Mouse (Mus musculus): Measurements from ENCODE around the gene Epb41l3. TPM values are rescaled to one million over a fixed set of nuclear protein-coding genes. Genes with fewer than 3 reads are reported as not detected.

Epb41l3 gene
- polyA plus RNA-seq (2012; rRNA removed), result 167 and 173 TPM in 2 replicates

- DNase-seq (ENCODE audit: extremely low spot score in 1 of 2, low spot score in 1 of 2), result peak; percentile 69 to 91
Observed at GRCm38 (mm10) chr17:69075501-69076237, at the start of gene Epb41l3. Gene Epb41l3, plus strand, starts transcription at chr17:69075683.

- no peak for DNase-seq (ENCODE audit: extremely low spot score in 1 of 2, low spot score in 1 of 2)
Observed at GRCm38 (mm10) chr17:69038760-69039675, 36.5 kb upstream of the Epb41l3 start.

- DNase-seq (ENCODE audit: extremely low spot score in 1 of 2, low spot score in 1 of 2), result no peak
Observed at GRCm38 (mm10) chr17:69041516-69041915, 34.0 kb upstream of the Epb41l3 start.

- DNase-seq (ENCODE audit: extremely low spot score in 1 of 2, low spot score in 1 of 2), result no peak
Observed at GRCm38 (mm10) chr17:69048826-69049225, 26.7 kb upstream of the Epb41l3 start.

- DNase-seq (ENCODE audit: extremely low spot score in 1 of 2, low spot score in 1 of 2), result peak in 1 of 2 experiments; percentile 54
Observed at GRCm38 (mm10) chr17:69054029-69054428, 21.5 kb upstream of the Epb41l3 start.

- DNase-seq (ENCODE audit: extremely low spot score in 1 of 2, low spot score in 1 of 2), result peak in 1 of 2 experiments; percentile 38
Observed at GRCm38 (mm10) chr17:69059760-69060159, 15.7 kb upstream of the Epb41l3 start.

GRCm38 (mm10) chr17:69060388-69060787, 15.1 kb upstream of the Epb41l3 start:
- DNase-seq (ENCODE audit: extremely low spot score in 1 of 2, low spot score in 1 of 2), result no peak

GRCm38 (mm10) chr17:69061883-69062745, 13.4 kb upstream of the Epb41l3 start:
- DNase-seq (ENCODE audit: extremely low spot score in 1 of 2, low spot score in 1 of 2), result no peak

- no peak for DNase-seq (ENCODE audit: extremely low spot score in 1 of 2, low spot score in 1 of 2)
Observed at GRCm38 (mm10) chr17:69067937-69068739, 7.3 kb upstream of the Epb41l3 start.

GRCm38 (mm10) chr17:69074095-69074494, 1.4 kb upstream of the Epb41l3 start:
- DNase-seq (ENCODE audit: extremely low spot score in 1 of 2, low spot score in 1 of 2), result no peak

GRCm38 (mm10) chr17:69076238-69076625, 749 bp downstream of the Epb41l3 start:
- peak; percentile 71 to 84 for DNase-seq (ENCODE audit: extremely low spot score in 1 of 2, low spot score in 1 of 2)

GRCm38 (mm10) chr17:69076747-69077543, 1.5 kb downstream of the Epb41l3 start:
- no peak for DNase-seq (ENCODE audit: extremely low spot score in 1 of 2, low spot score in 1 of 2)

GRCm38 (mm10) chr17:69077544-69077920, 2.0 kb downstream of the Epb41l3 start:
- peak in 1 of 2 experiments; percentile 23 for DNase-seq (ENCODE audit: extremely low spot score in 1 of 2, low spot score in 1 of 2)

GRCm38 (mm10) chr17:69082316-69082715, 6.8 kb downstream of the Epb41l3 start:
- no peak for DNase-seq (ENCODE audit: extremely low spot score in 1 of 2, low spot score in 1 of 2)

- DNase-seq (ENCODE audit: extremely low spot score in 1 of 2, low spot score in 1 of 2), result no peak
Observed at GRCm38 (mm10) chr17:69091618-69092017, 16.1 kb downstream of the Epb41l3 start.

- no peak for DNase-seq (ENCODE audit: extremely low spot score in 1 of 2, low spot score in 1 of 2)
Observed at GRCm38 (mm10) chr17:69097068-69097467, 21.6 kb downstream of the Epb41l3 start.

GRCm38 (mm10) chr17:69097955-69098354, 22.5 kb downstream of the Epb41l3 start:
- DNase-seq (ENCODE audit: extremely low spot score in 1 of 2, low spot score in 1 of 2), result no peak

- no peak for DNase-seq (ENCODE audit: extremely low spot score in 1 of 2, low spot score in 1 of 2)
Observed at GRCm38 (mm10) chr17:69103326-69103725, 27.8 kb downstream of the Epb41l3 start.

Measured in frontal cortex, adult 2 months (tissue).